Mouse (Mus musculus) heart, postnatal 0 days (tissue): ENCODE data around the gene 1810062G17Rik.

Experiments
- CTCF ChIP-seq: IDR thresholded peaks from 2 replicates; pipeline ENCODE4 v1.5.1; 2016; ENCODE audit warnings: antibody characterized with exemption, control low read depth, low read depth
- EP300 ChIP-seq: IDR thresholded peaks from 2 replicates; pipeline ENCODE4 v1.6.1; 2016; ENCODE audit warnings: antibody characterized with exemption, low read depth

DNA sequence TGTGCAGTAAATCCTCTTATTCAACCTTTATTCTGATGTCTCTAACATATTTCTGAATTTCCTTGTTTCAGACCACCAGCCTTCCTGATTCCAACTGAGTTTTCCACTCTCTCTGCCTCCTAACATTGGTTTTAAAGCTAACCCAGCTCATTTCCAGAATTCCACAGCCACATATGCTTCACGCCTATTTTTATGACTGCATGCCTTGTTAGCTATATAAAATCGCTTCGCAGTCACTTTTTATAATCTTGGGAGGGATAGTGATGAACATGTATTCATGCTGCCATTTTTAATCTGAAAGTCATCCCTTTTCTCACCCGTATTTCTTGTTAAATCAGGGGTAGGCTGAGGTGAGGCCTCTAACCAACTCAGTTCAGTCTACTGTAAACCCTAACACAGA, 8.6 kb downstream of the 1810062G17Rik start:
- TF ChIP-seq CTCF, result no peak
- TF ChIP-seq EP300, result no peak
